Mouse (Mus musculus) right cerebral cortex, postnatal 4 days (tissue): ENCODE measurements around the gene Kalrn.
A peak's percentile ranks its signal among the peaks of the same experiment; 100 is the strongest.

Experiments
- DNase-seq: peaks from one replicate; pipeline ENCODE4 v3.0.0-alpha.2; 2022

Gene Kalrn

DNA sequence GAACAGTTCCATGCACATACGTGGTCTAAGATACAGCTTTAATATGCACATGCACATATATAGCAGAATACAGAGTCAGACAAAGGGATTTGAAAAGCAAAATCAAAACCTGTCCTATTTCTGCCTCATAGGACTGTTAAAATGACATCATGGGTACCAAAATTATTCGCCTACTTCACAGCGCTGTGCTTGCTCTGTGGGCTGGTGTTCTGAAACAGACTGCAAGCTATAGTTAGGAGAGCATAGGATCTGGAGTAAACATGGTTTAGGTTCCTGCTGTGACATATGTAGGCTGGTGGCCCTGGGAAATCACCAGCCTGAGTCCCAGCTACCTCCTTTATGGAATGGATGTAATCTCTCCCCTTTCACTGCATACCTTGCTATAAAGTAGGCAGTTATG lies 320.7 kb downstream of the Kalrn start:
- no peak for DNase-seq

- no peak for DNase-seq
Measured at GRCm38 (mm10) chr16:34248256-34248655, 325.1 kb downstream of the Kalrn start.

DNA sequence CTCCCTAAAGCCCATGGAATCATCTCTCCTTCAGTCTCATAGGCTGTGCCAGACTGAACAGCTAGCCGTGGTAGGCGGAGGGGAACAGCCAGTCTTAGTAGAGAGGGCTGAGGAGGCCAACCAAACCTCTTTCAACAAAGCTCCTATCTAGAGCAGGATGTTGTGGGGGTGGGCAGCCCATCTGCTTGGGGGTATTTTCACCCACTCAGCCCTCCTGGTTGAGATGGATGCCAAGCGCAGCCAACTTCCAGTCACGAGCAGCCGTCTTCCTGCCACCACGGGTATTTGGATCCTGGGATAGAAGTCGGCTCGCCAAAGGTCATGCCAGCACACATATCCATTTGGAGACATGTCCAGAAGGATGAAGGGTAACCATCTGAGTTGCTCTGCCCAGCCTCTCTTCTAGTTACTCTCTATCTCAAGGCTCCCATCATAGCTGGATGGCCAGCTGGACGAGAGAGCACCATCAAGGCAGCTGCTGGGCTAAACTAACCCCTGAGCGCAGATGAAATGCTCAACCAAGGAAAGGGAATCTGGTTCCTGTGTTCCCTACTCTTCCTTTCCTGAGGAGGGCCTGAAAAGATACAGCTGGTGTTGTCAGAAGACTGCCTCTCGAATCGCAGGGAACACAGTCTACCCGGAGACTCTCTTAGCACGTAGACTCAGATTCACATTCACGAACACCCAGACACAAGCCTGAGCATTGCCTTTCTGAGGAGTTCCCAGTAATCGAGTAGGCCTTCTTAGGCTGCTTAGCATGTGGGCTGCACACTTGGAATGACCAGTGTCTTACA lies 331.2 kb downstream of the Kalrn start:
- no peak for DNase-seq

GRCm38 (mm10) chr16:34239618-34240017 lies 333.7 kb downstream of the Kalrn start:
- DNase-seq: no peak

DNA sequence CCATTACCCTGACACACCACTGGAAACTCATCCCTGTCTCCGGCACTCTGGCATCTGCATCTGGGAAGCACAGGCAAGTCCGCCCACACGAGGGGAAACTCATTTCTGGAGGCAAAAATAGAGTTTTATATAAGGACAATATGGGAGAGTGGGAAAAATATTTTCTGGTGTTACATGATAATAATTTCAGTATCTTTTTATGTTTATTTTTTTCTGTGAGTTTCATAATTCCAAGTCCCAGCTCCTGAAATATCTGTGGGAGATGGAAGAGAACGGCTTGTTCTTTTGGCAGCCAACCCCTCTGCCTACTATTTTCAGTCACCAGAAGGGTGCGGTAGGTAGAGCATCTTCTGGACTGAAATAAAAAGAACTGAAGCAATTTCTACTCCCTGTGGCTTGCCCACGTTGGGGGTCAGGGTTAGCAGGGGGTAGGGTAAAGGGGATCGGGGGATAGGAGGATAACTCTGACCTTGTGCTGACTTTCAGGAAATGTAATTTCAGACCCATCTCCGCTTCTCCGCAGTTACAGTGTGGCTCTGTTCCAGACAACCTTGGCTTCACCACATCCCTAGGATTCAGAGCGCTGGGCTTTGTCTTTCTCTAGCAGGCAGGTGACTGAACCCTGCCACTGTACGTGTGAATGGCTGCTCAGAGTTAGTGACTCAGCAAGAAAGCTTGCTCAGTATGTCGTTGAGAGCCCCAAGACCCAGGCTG lies 336.3 kb downstream of the Kalrn start:
- no peak for DNase-seq

- no peak for DNase-seq
Measured at GRCm38 (mm10) chr16:34235086-34235485, 338.2 kb downstream of the Kalrn start.

DNA sequence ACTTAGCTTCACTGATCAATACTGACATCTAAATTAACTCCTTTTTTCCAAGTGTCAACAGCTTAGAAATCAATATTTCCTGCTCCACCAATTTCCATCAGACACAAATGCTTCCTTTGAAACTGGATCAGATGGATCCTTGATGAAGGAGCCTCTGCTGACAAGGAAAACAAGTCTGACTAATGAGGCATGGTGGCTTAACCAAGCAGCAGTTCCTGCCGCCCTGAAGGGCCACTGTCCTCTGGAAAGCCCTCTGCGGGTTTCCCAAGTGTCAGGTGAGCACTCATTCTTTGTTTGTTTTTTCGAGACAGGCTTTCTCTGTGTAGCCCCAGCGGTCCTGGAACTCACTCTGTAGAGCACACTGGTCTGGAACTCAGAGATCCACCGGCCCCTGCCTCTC lies 341.4 kb downstream of the Kalrn start:
- no peak for DNase-seq

DNA sequence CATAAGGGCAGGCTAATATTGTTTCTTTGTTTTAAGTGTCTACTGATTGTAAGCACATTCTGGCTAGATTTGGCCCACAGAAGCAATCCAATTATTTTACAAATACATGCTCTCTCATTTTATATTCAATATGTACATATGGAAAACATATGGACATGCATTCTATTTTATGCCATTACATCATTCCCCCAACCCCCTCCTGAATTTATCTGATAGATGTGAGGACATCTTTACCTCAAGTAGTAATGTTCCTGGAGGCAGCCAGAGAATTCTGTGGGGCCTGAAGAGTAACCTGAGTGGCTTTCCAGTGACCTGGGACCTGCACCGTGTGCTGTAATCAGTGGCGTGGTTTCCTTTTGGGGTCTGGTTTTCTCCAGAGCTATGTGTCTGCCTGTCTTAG lies 342.2 kb downstream of the Kalrn start:
- no peak for DNase-seq

DNA sequence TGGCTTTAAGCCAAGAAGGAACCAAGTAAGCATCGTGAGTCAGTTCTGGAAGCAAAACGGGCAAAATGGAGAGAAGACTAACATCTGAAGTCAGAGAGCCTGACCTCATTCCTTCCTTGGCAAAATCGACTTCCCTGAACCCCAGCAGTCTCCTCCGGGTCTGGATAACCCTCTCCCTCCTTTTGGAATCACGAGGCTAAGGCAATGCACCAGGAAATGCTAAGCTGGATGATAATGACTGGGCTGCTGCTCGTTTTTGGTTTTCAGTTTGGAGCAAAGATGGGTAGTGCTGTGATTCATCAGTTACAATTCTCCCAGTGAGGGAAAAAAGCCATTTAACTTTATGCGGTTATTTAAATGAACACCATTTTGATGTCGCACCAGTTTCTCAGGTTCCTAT lies 344.0 kb downstream of the Kalrn start:
- DNase-seq: no peak

- no peak for DNase-seq
Measured at GRCm38 (mm10) chr16:34228661-34229060, 344.7 kb downstream of the Kalrn start.

DNA sequence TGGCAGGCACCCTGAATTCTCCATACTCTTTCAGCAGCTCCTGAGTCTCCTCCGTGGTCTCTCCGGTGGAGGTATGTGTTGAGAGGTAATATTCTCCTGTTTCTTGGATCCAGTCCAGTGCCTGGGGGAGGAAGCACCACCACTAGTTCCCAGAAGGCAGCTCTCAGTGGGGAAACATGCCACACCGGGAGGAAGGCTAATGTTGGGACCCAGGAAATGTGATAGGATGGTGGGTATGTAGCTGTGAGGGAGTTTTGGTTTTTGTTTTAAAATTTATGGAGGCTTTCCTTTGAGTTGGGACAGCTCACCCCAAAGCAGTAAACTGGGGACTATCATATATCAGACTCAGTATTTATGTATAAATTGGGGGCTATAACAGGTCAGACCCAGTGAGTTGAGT lies 361.2 kb downstream of the Kalrn start:
- no peak for DNase-seq

GRCm38 (mm10) chr16:34211243-34211642 lies 362.1 kb downstream of the Kalrn start:
- DNase-seq: no peak

DNA sequence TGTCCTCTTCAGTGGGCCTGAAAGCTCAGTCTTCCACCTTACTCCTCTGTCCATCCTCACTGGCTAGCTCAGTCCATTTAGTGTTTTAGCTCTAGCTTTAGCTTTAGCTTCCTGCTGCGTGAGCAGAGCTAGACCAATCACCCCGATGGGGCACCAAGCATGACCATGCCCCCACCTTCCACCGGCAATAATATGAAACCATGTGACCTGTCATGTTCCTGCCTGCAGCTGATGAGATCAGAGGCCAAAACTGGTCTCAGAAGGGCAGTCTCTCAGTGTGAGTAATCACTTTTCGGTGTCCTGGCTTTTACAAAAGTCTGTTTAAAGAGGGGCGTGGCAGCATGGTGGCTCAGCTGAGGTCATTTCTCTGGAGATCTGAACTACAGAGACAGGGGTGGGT lies 364.6 kb downstream of the Kalrn start:
- DNase-seq: no peak

DNA sequence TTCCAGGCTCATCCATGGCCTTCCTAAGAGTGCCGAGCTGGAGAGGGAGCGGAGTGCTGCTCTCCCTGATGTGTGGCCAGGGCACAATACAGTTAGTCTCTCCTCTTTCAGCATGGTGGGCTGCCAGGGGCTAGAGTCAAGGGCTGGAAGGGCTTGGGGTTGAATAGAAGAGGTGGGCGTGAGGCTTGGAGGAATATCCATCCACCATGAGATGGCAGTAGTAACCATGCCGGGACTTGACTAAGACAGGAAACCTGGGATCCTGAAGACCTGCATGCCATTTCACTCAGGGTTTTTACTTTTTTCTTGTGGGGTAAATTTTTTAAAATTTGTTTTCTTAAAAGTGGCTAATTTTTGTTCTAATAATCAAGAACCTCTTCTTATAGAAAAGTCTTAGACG lies 365.4 kb downstream of the Kalrn start:
- DNase-seq: no peak

GRCm38 (mm10) chr16:34204527-34205139 lies 368.7 kb downstream of the Kalrn start:
- no peak for DNase-seq

DNA sequence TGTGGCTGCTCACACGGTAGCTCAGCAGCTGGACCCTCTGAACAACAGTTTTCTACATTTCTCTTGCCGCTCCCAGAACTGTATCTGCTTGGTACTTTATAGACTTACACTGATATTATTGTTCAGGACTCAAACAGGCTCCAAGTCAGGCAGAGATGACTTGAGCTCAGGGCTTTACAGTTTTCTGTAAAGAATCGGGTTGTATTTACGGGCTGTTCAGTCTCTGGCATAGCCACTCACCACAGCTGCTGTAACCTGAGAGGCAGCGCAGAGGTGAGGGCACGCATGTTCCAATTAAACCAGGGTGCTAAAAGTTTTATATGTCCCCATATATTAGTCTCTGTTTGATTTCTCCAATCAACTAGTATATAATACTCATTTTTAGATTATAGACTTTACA lies 373.8 kb downstream of the Kalrn start:
- DNase-seq: no peak

GRCm38 (mm10) chr16:34192959-34193842 lies 380.1 kb downstream of the Kalrn start:
- peak; percentile 32 for DNase-seq

DNA sequence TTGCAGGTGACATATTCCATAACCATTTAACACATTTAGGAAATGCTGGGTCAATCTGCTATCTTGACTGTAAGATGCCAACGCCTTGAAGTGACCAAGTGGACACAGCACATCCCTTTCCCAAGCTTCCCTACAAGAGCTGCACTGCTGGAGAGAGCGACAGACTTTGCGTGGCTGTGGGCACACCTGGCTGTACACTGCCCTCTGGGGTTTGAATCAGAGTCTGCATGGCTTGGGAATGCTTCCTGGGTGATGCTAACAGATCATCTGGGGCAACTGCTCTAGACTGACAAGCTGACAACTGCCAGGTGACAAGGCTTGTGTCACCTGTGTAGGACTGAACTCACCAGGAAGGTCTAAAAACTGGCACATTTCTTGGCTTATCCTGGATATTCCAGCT lies 388.6 kb downstream of the Kalrn start:
- no peak for DNase-seq

DNA sequence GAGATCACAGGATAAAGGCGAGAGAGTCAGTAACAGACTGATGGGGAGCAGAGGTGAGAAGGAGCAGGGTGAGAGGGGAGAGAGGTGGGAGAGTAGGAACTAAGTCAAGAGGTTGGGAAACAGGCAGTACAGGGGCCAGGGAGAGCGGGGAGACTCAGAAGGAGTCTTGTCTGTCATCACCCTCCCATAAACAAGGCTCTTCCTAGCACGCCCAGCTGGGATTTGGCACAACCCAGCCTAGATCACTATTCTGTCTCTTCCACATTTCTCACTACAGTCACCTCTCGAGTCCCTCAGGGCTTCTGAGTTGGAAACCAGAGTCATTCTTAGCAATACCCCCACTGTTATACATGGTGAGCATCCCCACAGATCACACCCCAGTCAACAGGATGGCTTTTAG lies 390.1 kb downstream of the Kalrn start:
- no peak for DNase-seq

DNA sequence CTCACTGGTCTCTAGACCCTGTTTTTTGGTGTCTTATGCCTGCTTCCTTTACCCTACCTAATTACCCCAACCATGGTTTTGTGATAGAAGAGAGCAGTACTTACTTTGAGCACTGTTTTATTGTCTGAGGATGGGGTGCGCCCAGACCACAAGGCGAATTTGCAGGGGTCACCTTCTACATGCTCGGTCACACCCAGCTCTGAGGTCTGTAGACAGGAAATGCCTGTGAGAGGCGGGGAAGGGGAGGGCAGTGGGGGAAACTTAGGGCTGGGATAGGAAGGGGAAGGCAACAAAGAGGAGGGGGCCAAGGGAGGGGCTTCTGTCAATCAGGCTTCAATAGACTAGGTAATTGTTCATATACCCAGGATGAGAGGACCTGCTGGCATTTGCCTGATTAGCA lies 397.7 kb downstream of the Kalrn start:
- DNase-seq: no peak

DNA sequence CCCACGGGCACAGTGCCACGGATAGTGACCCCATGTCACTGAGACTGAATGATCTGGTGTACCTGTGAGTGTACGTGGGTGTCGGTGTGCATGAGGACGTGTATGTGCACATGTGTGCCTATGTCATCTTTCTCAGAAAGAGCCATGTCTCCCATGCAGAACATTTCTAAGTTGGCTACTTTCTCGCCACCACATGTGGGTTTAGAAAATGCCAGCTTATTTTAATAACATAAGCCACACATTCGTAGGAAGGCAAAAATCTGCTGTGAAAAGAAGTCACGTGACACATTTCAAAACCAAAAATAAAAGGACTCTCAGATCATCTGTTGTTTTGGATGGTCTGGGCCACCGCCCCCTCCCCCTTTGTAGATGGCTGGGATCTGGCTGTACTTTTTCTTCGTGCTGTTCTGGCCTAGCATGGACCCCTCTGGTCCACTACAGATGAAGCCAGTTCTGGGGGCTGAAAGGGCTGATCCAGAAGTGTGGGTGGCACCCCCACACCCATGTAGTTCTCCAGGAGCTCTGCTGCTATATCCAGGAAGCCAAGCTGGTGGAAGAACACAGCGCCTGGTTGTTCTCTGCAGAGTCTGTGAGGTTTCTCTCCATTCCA lies 400.7 kb downstream of the Kalrn start:
- no peak for DNase-seq

GRCm38 (mm10) chr16:34167042-34167441 lies 406.3 kb downstream of the Kalrn start:
- DNase-seq: no peak

DNA sequence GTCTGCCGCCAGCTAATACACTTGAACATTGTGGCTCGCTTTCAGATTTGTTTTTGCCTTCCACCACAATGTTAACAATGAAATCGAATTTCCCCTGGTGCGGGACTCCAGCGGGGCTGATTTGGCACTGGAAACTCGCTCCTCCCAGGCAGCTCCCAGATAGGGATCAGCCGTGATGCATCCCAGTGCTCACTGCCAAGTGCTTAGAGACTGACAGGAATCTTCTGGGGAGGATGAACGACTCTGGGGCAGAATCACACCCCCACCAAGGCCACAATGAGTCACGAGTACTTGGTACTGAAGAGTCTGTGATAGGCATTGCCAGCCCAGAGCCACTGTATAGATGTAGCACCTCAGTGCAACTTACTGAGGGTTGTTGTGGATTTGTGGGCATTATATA lies 410.2 kb downstream of the Kalrn start:
- no peak for DNase-seq
